Comparison of ENCODE assay signal across 9 mouse cellular contexts in genomic region chr17:57194041-57194507, GRCm38 (mm10). TPM values are rescaled to one million over a fixed set of nuclear protein-coding genes. Genes with fewer than 3 reads are reported as not detected.
DNase-seq lines count a peak whose midpoint lies in the region; ATAC-seq and TF ChIP-seq lines count a peak whose summit lies in the region.
"Had no signal": no experiment of that assay in that cellular context is flagged by ENCODE, and none has a peak within 500 bp of the region (broad histone marks: within the 10 kb centered on the region; RNA-seq: fewer than 3 reads in every experiment).

Gene Tnfsf14 (minus strand): TSS chr17:57194177.

- H3K9me3 ChIP-seq in heart, embryonic 16.5 days (replicated peaks; ENCODE audit: control insufficient read depth, low read length) = no peaks in the 10 kb centered on the region
- no peaks in the 10 kb centered on the region for H3K9me3 ChIP-seq in heart, embryonic 11.5 days (replicated peaks; ENCODE audit: control insufficient read depth, low read length)
- no peaks in the 10 kb centered on the region for H3K9me3 ChIP-seq in stomach, postnatal 0 days (ENCODE audit: control insufficient read depth, low read length)

- TF ChIP-seq EP300 in stomach, postnatal 0 days (optimal IDR thresholded peaks at IDR 0.05) = no peak

- no peak within 1 kb of the TSS; the same call in 1 of the 2 replicates for H3K4me3 ChIP-seq in heart, embryonic 16.5 days (ENCODE audit: low read length)
- no peak within 1 kb of the TSS for H3K4me3 ChIP-seq in heart, embryonic 11.5 days (ENCODE audit: low read depth, low read length)
- H3K4me3 ChIP-seq in stomach, postnatal 0 days (ENCODE audit: low read depth, low read length) = no peak within 1 kb of the TSS
- H3K4me3 ChIP-seq: heart, adult 2 months had no signal

- H3K9ac ChIP-seq in heart, embryonic 16.5 days (ENCODE audit: low read length) = no peak within 1 kb of the TSS
- H3K9ac ChIP-seq in heart, embryonic 11.5 days (ENCODE audit: low read depth, low read length) = no peak within 1 kb of the TSS
- H3K9ac ChIP-seq in stomach, postnatal 0 days (ENCODE audit: low read length) = no peak within 1 kb of the TSS

- no peak for TF ChIP-seq CTCF in stomach, postnatal 0 days (IDR thresholded peaks at IDR 0.05; ENCODE audit: low read depth)

- no peaks in the 10 kb centered on the region for H3K36me3 ChIP-seq in heart, embryonic 16.5 days (ENCODE audit: control insufficient read depth, insufficient read depth)
- H3K36me3 ChIP-seq in heart, embryonic 11.5 days (ENCODE audit: control insufficient read depth, insufficient read depth, low read length) = no peaks in the 10 kb centered on the region
- no peaks in the 10 kb centered on the region for H3K36me3 ChIP-seq in stomach, postnatal 0 days (ENCODE audit: control insufficient read depth, insufficient read depth, low read length)

- H3K27me3 ChIP-seq in heart, embryonic 16.5 days (ENCODE audit: control insufficient read depth, insufficient read depth, low read length) = no peaks in the 10 kb centered on the region
- H3K27me3 ChIP-seq in heart, embryonic 11.5 days (ENCODE audit: control insufficient read depth, insufficient read depth, low read length) = no peaks in the 10 kb centered on the region
- no peaks in the 10 kb centered on the region for H3K27me3 ChIP-seq in stomach, postnatal 0 days (ENCODE audit: control insufficient read depth, insufficient read depth, low read length)

- peak; percentile 20 for DNase-seq in brain, adult 2 months (ENCODE audit: low read depth, low spot score)
- DNase-seq in lung, postnatal 14 days = peak; percentile 23
- DNase-seq in thymus, adult 18-20 months = peak; percentile 76 to 82
- DNase-seq in MN1 (ENCODE audit: low spot score) = no peak
- DNase-seq in adrenal gland, adult 8-10 months = no peak
- no peak for DNase-seq in stomach, postnatal 0 days (ENCODE audit: low spot score)

- WGBS in heart, embryonic 16.5 days = 65% methylated on average over 11 of the region's 11 CpGs
- 79% methylated on average over 11 of the region's 11 CpGs for WGBS in heart, embryonic 11.5 days (ENCODE audit: insufficient replicate concordance)
- WGBS in stomach, postnatal 0 days = 63% methylated on average over 11 of the region's 11 CpGs

- peak within 1 kb of the TSS; percentile 12; the same call in 1 of the 2 replicates for H3K27ac ChIP-seq in heart, embryonic 16.5 days (ENCODE audit: low read length)
- H3K27ac ChIP-seq in heart, embryonic 11.5 days (ENCODE audit: low read depth, low read length) = no peak within 1 kb of the TSS
- no peak within 1 kb of the TSS for H3K27ac ChIP-seq in stomach, postnatal 0 days (replicated peaks)
- H3K27ac ChIP-seq: heart, adult 2 months had no signal

- H3K4me2 ChIP-seq in heart, embryonic 16.5 days (ENCODE audit: low read depth, low read length) = 0 out of 2 replicates have a peak within 1 kb of the TSS, but pooled peaks have one; percentile 5
- H3K4me2 ChIP-seq in heart, embryonic 11.5 days = no peak within 1 kb of the TSS
- no peak within 1 kb of the TSS for H3K4me2 ChIP-seq in stomach, postnatal 0 days (replicated peaks; ENCODE audit: low read depth)

- ATAC-seq in heart, embryonic 16.5 days (replicated peaks; ENCODE audit: extremely low read depth, insufficient read depth, low FRiP score) = peak; percentile 54
- ATAC-seq in heart, embryonic 11.5 days (replicated peaks; ENCODE audit: insufficient number of reproducible peaks, low FRiP score, low TSS enrichment) = no peak
- no peak for ATAC-seq in stomach, postnatal 0 days (ENCODE audit: low FRiP score, low TSS enrichment)

- H3K4me1 ChIP-seq in heart, embryonic 16.5 days (ENCODE audit: control insufficient read depth, insufficient read depth, low read length) = no peaks in the 10 kb centered on the region
- no peaks in the 10 kb centered on the region for H3K4me1 ChIP-seq in heart, embryonic 11.5 days (ENCODE audit: control insufficient read depth, insufficient read depth, low read length)
- H3K4me1 ChIP-seq in stomach, postnatal 0 days (replicated peaks; ENCODE audit: control insufficient read depth, insufficient read depth) = no peaks in the 10 kb centered on the region

RNA-seq across cellular contexts. Expression of gene Tnfsf14, which starts in this region (rescaled TPM):
- polyA plus RNA-seq in heart, embryonic 16.5 days (2015; fragmentation: Nextera tagmentation; extraction: Ambion mirVana) = 0.29 and 0.58 TPM in 2 replicates
- polyA plus RNA-seq in heart, embryonic 11.5 days (2014; fragmentation: Nextera tagmentation; extraction: Ambion mirVana) = 0.27 and 0.46 TPM in 2 replicates
- under 1 TPM in 2 of 4 experiments, not detected in 2; 0.16 to 0.17 TPM for total RNA-seq in adrenal gland, adult 8-10 months (2022)
- polyA plus RNA-seq in stomach, postnatal 0 days (2015; fragmentation: Nextera tagmentation; extraction: Ambion mirVana) = 0.05 TPM in 1 of 2 replicates, not detected in the other

Comparison
In these comparisons a context has a peak if more than half of its experiments do, and no peak if none do; other contexts are left out.
1. Peak in ATAC-seq, H3K27ac ChIP-seq and H3K4me2 ChIP-seq in heart, embryonic 16.5 days; RNA of the gene not detected or under 1 TPM.
2. DNase-seq: peak in brain, adult 2 months (single experiment), lung, postnatal 14 days (single experiment) and thymus, adult 18-20 months (2 of 2); none in MN1 (single experiment), adrenal gland, adult 8-10 months (single experiment) and stomach, postnatal 0 days (single experiment).